Mouse (Mus musculus) kidney, postnatal 36 days (tissue): ENCODE results near the gene Krt80.

Experiments
- DNase-seq, 2 experiments: peaks; one replicate each; pipeline ENCODE4 v3.0.0; 2021 to 2022; ENCODE audit warnings: mixed read lengths in 2 of 2

Gene Krt80

GRCm38 (mm10) chr15:101370101-101370911 is at the start of gene Krt80:
TSS of gene Krt80 (minus strand) at chr15:101370162.
- peak; percentile 83 to 85 for DNase-seq

- DNase-seq = no peak
Observed at GRCm38 (mm10) chr15:101418950-101419349, 49.0 kb upstream of the Krt80 start.

- DNase-seq = no peak
Observed at GRCm38 (mm10) chr15:101414807-101415565, 45.0 kb upstream of the Krt80 start.

GRCm38 (mm10) chr15:101413916-101414635 is 44.1 kb upstream of the Krt80 start:
- peak; percentile 26 to 40 for DNase-seq

- peak; percentile 82 to 83 for DNase-seq
Observed at GRCm38 (mm10) chr15:101412188-101412587, 42.2 kb upstream of the Krt80 start.

GRCm38 (mm10) chr15:101410775-101411174 is 40.8 kb upstream of the Krt80 start, which contains the start of gene Krt7:
TSS of gene Krt7 (plus strand) at chr15:101411043.
- peak; percentile 65 to 74 for DNase-seq

- peak in 1 of 2 experiments; percentile 42 for DNase-seq
Observed at GRCm38 (mm10) chr15:101398269-101398668, 28.3 kb upstream of the Krt80 start.

- no peak for DNase-seq
Observed at GRCm38 (mm10) chr15:101397683-101398082, 27.7 kb upstream of the Krt80 start.

GRCm38 (mm10) chr15:101396921-101397320 is 27.0 kb upstream of the Krt80 start:
- no peak for DNase-seq

GRCm38 (mm10) chr15:101396466-101396865 is 26.5 kb upstream of the Krt80 start:
- no peak for DNase-seq

GRCm38 (mm10) chr15:101394908-101395307 is 24.9 kb upstream of the Krt80 start:
- DNase-seq = peak; percentile 34 to 57

- no peak for DNase-seq
Observed at GRCm38 (mm10) chr15:101392251-101392650, 22.3 kb upstream of the Krt80 start.

GRCm38 (mm10) chr15:101390203-101390602 is 20.2 kb upstream of the Krt80 start:
- no peak for DNase-seq

GRCm38 (mm10) chr15:101388034-101388541 is 18.1 kb upstream of the Krt80 start:
- peak in 1 of 2 experiments; percentile 66 for DNase-seq

- DNase-seq = peak; percentile 60 to 78
Observed at GRCm38 (mm10) chr15:101387176-101387575, 17.2 kb upstream of the Krt80 start.

GRCm38 (mm10) chr15:101385064-101385463 is 15.1 kb upstream of the Krt80 start:
- no peak for DNase-seq

- no peak for DNase-seq
Observed at GRCm38 (mm10) chr15:101384610-101385009, 14.6 kb upstream of the Krt80 start.

GRCm38 (mm10) chr15:101382811-101383210 is 12.8 kb upstream of the Krt80 start:
- no peak for DNase-seq

- peak; percentile 74 to 82 for DNase-seq
Observed at GRCm38 (mm10) chr15:101381758-101382157, 11.8 kb upstream of the Krt80 start.

- no peak for DNase-seq
Observed at GRCm38 (mm10) chr15:101378646-101379045, 8.7 kb upstream of the Krt80 start.

- peak; percentile 64 to 66 for DNase-seq
Observed at GRCm38 (mm10) chr15:101376776-101377061, 6.8 kb upstream of the Krt80 start.

GRCm38 (mm10) chr15:101375956-101376775 is 6.2 kb upstream of the Krt80 start:
- DNase-seq = no peak
